Mouse (Mus musculus) left cerebral cortex, postnatal 36 days (tissue): ENCODE results near the gene Olfr1202. TPM values are rescaled to one million over a fixed set of nuclear protein-coding genes. Genes with fewer than 3 reads are reported as not detected.

Source experiments
- DNase-seq, 2 experiments: peaks; one replicate each; pipeline ENCODE4 v3.0.0; 2021 to 2022; ENCODE audit warnings: low spot score in 2 of 2, mixed read lengths in 1 of 2
- intact Hi-C: fragments of 180-260 bp; cut with DNase I; formaldehyde crosslinking; loops from one replicate; pipeline ENCODE4 v1.15.1; 2025
- total RNA-seq, 2 experiments: library from RNA; stranded (reverse); gene quantifications; 2 replicates each; pipeline ENCODE4 v1.2.3; 2021

The Olfr1202 gene
- total RNA-seq = not detected

GRCm38 (mm10) chr2:88814196-88814595 is at the start of gene Olfr1202:
Olfr1202 (plus strand) TSS chr2:88814496.
- DNase-seq = no peak
- intact Hi-C loops = no loop called here

- DNase-seq = no peak
- intact Hi-C loops = no loop called here
These were observed 43.9 kb upstream of the Olfr1202 start, which contains the start of gene Olfr1200 for GRCm38 (mm10) chr2:88770388-88770787. Olfr1200 (minus strand) TSS chr2:88770488.

GRCm38 (mm10) chr2:88792736-88793135 is 21.6 kb upstream of the Olfr1202 start, which contains the start of gene Olfr1201:
Olfr1201 (plus strand) TSS chr2:88793036.
- no peak for DNase-seq
- intact Hi-C loops = no loop called here

GRCm38 (mm10) chr2:88829437-88829836 is 15.1 kb downstream of the Olfr1202 start, which contains the start of gene Olfr1205:
Olfr1205 (plus strand) TSS chr2:88829737.
- DNase-seq = no peak
- intact Hi-C loops = no loop called here

- no peak for DNase-seq
- intact Hi-C loops = no loop called here
These were observed 24.2 kb downstream of the Olfr1202 start for GRCm38 (mm10) chr2:88838477-88838876.

- intact Hi-C loops = no loop called here
These were observed 34.7 kb downstream of the Olfr1202 start, which contains the start of gene Olfr1204 for GRCm38 (mm10) chr2:88848992-88849391. Olfr1204 (plus strand) TSS chr2:88849292.

GRCm38 (mm10) chr2:88862931-88863330 is 48.6 kb downstream of the Olfr1202 start, which contains the start of gene Olfr1206:
Olfr1206 (plus strand) TSS chr2:88863231.
- no peak for DNase-seq
- intact Hi-C loops = no loop called here

More at GRCm38 (mm10) chr2:88848992-88849391, 34.7 kb downstream of the Olfr1202 start, which contains the start of gene Olfr1204:
- no peak for DNase-seq

Other genes starting within 250 kb of the Olfr1202 start
- gene Olfr1189, start 228.0 kb upstream of the Olfr1202 start, total RNA-seq = not detected
- gene Olfr1191-ps1, start 174.0 kb upstream of the Olfr1202 start, total RNA-seq = under 1 TPM in 1 of 2 experiments, not detected in 1; 0.05 TPM
- not detected for gene Olfr1192-ps1, start 166.0 kb upstream of the Olfr1202 start, total RNA-seq
- gene Olfr1193, start 138.9 kb upstream of the Olfr1202 start, total RNA-seq = not detected
- gene Olfr1195, start 125.3 kb upstream of the Olfr1202 start, total RNA-seq = not detected
- gene Olfr1196, start 109.9 kb upstream of the Olfr1202 start, total RNA-seq = not detected
- gene Olfr1197, start 82.1 kb upstream of the Olfr1202 start, total RNA-seq = not detected
- not detected for gene Olfr1198, start 63.1 kb upstream of the Olfr1202 start, total RNA-seq
- gene Olfr1199, start 54.0 kb upstream of the Olfr1202 start, total RNA-seq = not detected
- gene Olfr1200, start 44.0 kb upstream of the Olfr1202 start, total RNA-seq = not detected
- not detected for gene Olfr1201, start 21.5 kb upstream of the Olfr1202 start, total RNA-seq
- not detected for gene Olfr1205, start 15.2 kb downstream of the Olfr1202 start, total RNA-seq
- not detected for gene Olfr1204, start 34.8 kb downstream of the Olfr1202 start, total RNA-seq
- not detected for gene Olfr1206, start 48.7 kb downstream of the Olfr1202 start, total RNA-seq
- not detected for gene Olfr1208, start 87.8 kb downstream of the Olfr1202 start, total RNA-seq
- gene Olfr1209, start 100.7 kb downstream of the Olfr1202 start, total RNA-seq = not detected
- gene Olfr1211, start 123.6 kb downstream of the Olfr1202 start, total RNA-seq = not detected
- gene Olfr1212, start 139.5 kb downstream of the Olfr1202 start, total RNA-seq = not detected
- not detected for gene Gm13762, start 165.8 kb downstream of the Olfr1202 start, total RNA-seq
- gene Olfr1214, start 178.2 kb downstream of the Olfr1202 start, total RNA-seq = not detected
- not detected for gene Olfr1215, start 192.5 kb downstream of the Olfr1202 start, total RNA-seq
- gene Olfr1216, start 203.8 kb downstream of the Olfr1202 start, total RNA-seq = not detected
- gene Olfr1217, start 217.6 kb downstream of the Olfr1202 start, total RNA-seq = not detected
- not detected for gene Olfr1218, start 246.7 kb downstream of the Olfr1202 start, total RNA-seq